Mouse (Mus musculus) spleen, adult 2 months (tissue): ENCODE measurements at regions not wholly inside any gene's neighbourhood (a gene's known extent, or its start where the extent isn't known, plus 50 kb on each side); places are given as distances from the start of the nearest gene placed in this dataset.

Experiments used
- DNase-seq, 2 experiments: peaks; one replicate each; pipeline versions ENCODE4 v3.0.0 to v3.0.0-alpha.2; 2012 to 2021; ENCODE audit warnings: low spot score in 2 of 2, low read depth in 1 of 2
- H3K27ac ChIP-seq: fragments of 200-500 bp; 2 replicates; pipeline ENCODE4 v1.5.1; 2012; ENCODE audit warnings: low read length, inconsistent platforms; ENCODE audit not compliant: insufficient read depth
- H3K27me3 ChIP-seq: fragments of 200-500 bp; 2 replicates; pipeline ENCODE4 v1.6.1; 2012; ENCODE audit warnings: mild to moderate bottlenecking, moderate library complexity, low read length, inconsistent platforms; ENCODE audit not compliant: control insufficient read depth, insufficient read depth
- H3K36me3 ChIP-seq: fragments of 200-500 bp; 2 replicates; pipeline ENCODE4 v1.6.1; 2012; ENCODE audit warnings: mild to moderate bottlenecking, low read length, inconsistent platforms; ENCODE audit not compliant: control insufficient read depth, insufficient read depth
- H3K4me1 ChIP-seq: fragments of 200-500 bp; 2 replicates; pipeline ENCODE4 v1.6.1; 2011; ENCODE audit warnings: inconsistent platforms; ENCODE audit not compliant: control insufficient read depth, insufficient read depth, insufficient read length
- H3K4me3 ChIP-seq: fragments of 200-500 bp; 2 replicates; pipeline ENCODE4 v1.5.1; 2011; ENCODE audit warnings: mild to moderate bottlenecking, inconsistent platforms; ENCODE audit not compliant: insufficient read depth, insufficient read length; ENCODE audit errors: extremely low read depth
- CTCF ChIP-seq: fragments of 200-500 bp; IDR thresholded peaks from 2 replicates; pipeline ENCODE4 v1.5.1; 2011; ENCODE audit warnings: mild to moderate bottlenecking, inconsistent platforms; ENCODE audit not compliant: insufficient read depth, insufficient read length, insufficient replicate concordance; ENCODE audit errors: extremely low read depth
- POLR2A ChIP-seq: fragments of 200-500 bp; IDR thresholded peaks from 2 replicates; pipeline ENCODE4 v1.6.1; 2011; ENCODE audit warnings: low read depth, low read length, inconsistent platforms
- WGBS: fragments of 180-500 bp; shearing (Covaris S2); methylation state at CpG from one replicate; pipeline ENCODE4 v1.1.7; 2018; 5-methylcytosine and 5-hydroxymethylcytosine counted together

GRCm38 (mm10) chr6:148513134-148513533 lies 68.9 kb upstream of the Tmtc1 start:
- no peaks in the 10 kb centered on the region for H3K36me3 ChIP-seq
- H3K27ac ChIP-seq: no peak overlapping the region
- DNase-seq: no peak
- H3K27me3 ChIP-seq: no peaks in the 10 kb centered on the region
- no peak for TF ChIP-seq CTCF
- no peak for TF ChIP-seq POLR2A
- peaks cover 2% of the 10 kb centered on the region; the same call in 1 of the 2 replicates for H3K4me1 ChIP-seq
- H3K4me3 ChIP-seq: no peak overlapping the region
- WGBS: 68% methylated on average over 2 of the region's 2 CpGs

- no peak for TF ChIP-seq CTCF
- no peak for TF ChIP-seq POLR2A
- Histone ChIP-seq H3K36me3 (no peaks in the 10 kb centered on the region), H3K27ac (no peak overlapping the region), H3K4me1 (no peaks in the 10 kb centered on the region), H3K27me3 (no peaks in the 10 kb centered on the region), H3K4me3 (no peak overlapping the region)
- DNase-seq: no peak
- WGBS: 93% methylated on average over 2 of the region's 2 CpGs
Measured at GRCm38 (mm10) chr6:148505325-148505724, 61.1 kb upstream of the Tmtc1 start.

GRCm38 (mm10) chr6:148500251-148501179 lies 56.3 kb upstream of the Tmtc1 start:
- H3K4me3 ChIP-seq: no peak overlapping the region
- no peaks in the 10 kb centered on the region; the same call in 1 of the 2 replicates for H3K4me1 ChIP-seq
- no peak overlapping the region for H3K27ac ChIP-seq
- TF ChIP-seq POLR2A (no peak), CTCF (no peak)
- DNase-seq: no peak
- H3K36me3 ChIP-seq: no peaks in the 10 kb centered on the region
- H3K27me3 ChIP-seq: no peaks in the 10 kb centered on the region
- WGBS: 74% methylated on average over 9 of the region's 9 CpGs
